Mouse (Mus musculus): Measurements from ENCODE around the gene Hoxb5. TPM values are rescaled to one million over a fixed set of nuclear protein-coding genes. Genes with fewer than 3 reads are reported as not detected.

Hoxb5 gene
- polyA plus RNA-seq, 1 experiment from 2014 or later, result 0.67 TPM

DNA sequence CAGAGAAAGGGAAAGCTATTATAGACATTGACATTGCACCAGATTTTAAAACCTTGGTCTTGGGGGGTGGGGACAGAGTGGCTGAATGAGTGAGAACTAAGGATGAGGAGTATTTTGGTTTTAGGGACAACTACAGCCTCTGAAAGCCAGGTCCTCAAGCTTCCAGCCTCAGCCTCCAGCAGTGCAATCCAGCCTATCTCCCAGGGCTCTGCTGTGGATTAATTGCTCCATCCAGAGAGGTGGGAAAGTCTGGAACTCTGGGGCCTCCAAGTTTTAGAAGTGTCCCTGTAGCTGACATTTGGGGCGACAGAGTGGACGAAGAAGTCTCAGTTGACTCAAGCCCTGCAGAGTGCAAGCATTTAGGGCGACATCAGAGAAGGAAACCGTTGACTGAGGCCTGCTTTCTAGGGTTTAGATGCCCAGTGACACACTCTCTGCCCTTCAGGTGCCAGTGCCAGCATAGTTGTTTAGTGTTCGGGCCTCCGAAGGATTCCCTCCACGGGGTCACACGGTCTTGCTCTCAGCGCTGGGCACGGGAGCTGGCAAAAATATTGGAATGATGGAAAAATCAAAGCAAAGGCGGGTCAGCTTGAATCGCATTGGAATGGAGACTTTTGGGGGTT, 10.8 kb downstream of the Hoxb5 start:
- Histone ChIP-seq H3K4me3 (ENCODE audit: low read depth, low read length) (no peak overlapping the region), H3K4me1 (ENCODE audit: control insufficient read depth, insufficient read depth, low read length) (no peaks in the 10 kb centered on the region; the same call in none of the 2 replicates), H3K9ac (replicated peaks; ENCODE audit: low read length) (no peak overlapping the region), H3K9me3 (replicated peaks; ENCODE audit: control insufficient read depth, low read length) (no peaks in the 10 kb centered on the region), H3K27me3 (ENCODE audit: control insufficient read depth, insufficient read depth, low read length) (peaks cover 97% of the 10 kb centered on the region), H3K36me3 (replicated peaks; ENCODE audit: control insufficient read depth, insufficient read depth, low read depth, low read length) (no peaks in the 10 kb centered on the region), H3K27ac (replicated peaks; ENCODE audit: low read depth, low read length) (no peak overlapping the region), H3K4me2 (ENCODE audit: low read depth, low read length) (no peak overlapping the region)
- no peak for DNase-seq (ENCODE audit: low spot score)
- no peak for ATAC-seq (replicated peaks; ENCODE audit: insufficient number of reproducible peaks, low FRiP score, low TSS enrichment, low read depth)
- 3% methylated on average over 12 of the region's 12 CpGs for WGBS

DNA sequence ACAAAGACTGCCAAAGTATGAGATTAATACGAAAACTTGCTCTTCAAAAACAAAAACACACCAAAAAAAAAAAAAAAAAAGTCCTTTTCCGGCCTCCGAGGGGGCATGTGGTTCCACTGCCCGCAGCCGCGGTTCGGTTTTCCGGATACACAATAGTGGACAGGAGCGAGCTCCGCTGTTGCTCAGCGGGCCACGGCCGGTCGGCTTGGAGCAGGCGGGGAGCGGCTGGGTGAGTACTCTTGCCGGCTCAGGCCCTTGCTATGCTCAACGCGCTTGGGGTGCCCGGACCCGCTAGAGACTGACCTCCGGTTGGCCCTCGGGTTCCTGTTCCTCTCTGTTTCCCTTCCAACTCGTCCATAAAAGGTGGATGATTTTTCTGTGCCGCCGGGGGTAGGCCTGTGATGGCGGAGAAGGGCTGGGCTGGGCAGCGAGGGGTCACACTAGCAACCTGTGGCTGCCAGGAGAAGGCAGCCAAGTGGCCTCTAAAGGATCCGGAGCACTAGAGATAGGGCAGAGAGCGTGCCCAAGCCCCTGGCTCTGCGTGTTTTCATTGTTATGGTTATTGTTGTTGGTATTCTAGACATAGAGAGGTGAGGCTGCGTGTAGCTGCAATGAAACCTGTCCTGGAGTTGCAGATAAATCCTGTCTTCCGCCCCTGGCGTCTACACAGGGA, 11.7 kb downstream of the Hoxb5 start:
- Histone ChIP-seq H3K27ac (replicated peaks; ENCODE audit: low read depth, low read length) (no peak overlapping the region), H3K4me2 (ENCODE audit: low read depth, low read length) (no peak overlapping the region), H3K36me3 (replicated peaks; ENCODE audit: control insufficient read depth, insufficient read depth, low read depth, low read length) (no peaks in the 10 kb centered on the region), H3K27me3 (ENCODE audit: control insufficient read depth, insufficient read depth, low read length) (peaks cover 97% of the 10 kb centered on the region), H3K9me3 (replicated peaks; ENCODE audit: control insufficient read depth, low read length) (no peaks in the 10 kb centered on the region), H3K4me3 (ENCODE audit: low read depth, low read length) (no peak overlapping the region; the same call in none of the 2 replicates), H3K4me1 (ENCODE audit: control insufficient read depth, insufficient read depth, low read length) (no peaks in the 10 kb centered on the region; the same call in none of the 2 replicates), H3K9ac (replicated peaks; ENCODE audit: low read length) (no peak overlapping the region)
- WGBS, result under 1% methylated on average over 34 of the region's 34 CpGs
- DNase-seq (ENCODE audit: low spot score) (no peak), ATAC-seq (replicated peaks; ENCODE audit: insufficient number of reproducible peaks, low FRiP score, low TSS enrichment, low read depth) (no peak)

DNA sequence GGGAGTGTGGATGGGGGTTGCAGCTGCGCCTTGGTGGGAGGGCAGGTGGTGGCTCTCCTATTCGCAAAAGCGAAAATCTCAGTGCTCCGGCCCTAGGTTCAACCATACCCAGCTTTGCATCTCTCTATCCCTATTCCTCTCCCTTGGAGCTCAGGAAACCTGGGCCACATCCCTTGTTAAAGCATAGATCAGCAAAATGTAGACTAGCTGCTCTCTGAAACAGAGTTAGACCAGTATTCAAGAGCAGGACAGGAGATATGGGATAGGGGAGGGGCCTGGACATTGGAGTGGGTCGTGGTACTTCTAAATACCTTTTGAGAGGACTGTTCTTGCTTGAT, 12.2 kb downstream of the Hoxb5 start:
- ATAC-seq (replicated peaks; ENCODE audit: insufficient number of reproducible peaks, low FRiP score, low TSS enrichment, low read depth), result no peak
- no peak overlapping the region for H3K4me2 ChIP-seq (ENCODE audit: low read depth, low read length)

DNA sequence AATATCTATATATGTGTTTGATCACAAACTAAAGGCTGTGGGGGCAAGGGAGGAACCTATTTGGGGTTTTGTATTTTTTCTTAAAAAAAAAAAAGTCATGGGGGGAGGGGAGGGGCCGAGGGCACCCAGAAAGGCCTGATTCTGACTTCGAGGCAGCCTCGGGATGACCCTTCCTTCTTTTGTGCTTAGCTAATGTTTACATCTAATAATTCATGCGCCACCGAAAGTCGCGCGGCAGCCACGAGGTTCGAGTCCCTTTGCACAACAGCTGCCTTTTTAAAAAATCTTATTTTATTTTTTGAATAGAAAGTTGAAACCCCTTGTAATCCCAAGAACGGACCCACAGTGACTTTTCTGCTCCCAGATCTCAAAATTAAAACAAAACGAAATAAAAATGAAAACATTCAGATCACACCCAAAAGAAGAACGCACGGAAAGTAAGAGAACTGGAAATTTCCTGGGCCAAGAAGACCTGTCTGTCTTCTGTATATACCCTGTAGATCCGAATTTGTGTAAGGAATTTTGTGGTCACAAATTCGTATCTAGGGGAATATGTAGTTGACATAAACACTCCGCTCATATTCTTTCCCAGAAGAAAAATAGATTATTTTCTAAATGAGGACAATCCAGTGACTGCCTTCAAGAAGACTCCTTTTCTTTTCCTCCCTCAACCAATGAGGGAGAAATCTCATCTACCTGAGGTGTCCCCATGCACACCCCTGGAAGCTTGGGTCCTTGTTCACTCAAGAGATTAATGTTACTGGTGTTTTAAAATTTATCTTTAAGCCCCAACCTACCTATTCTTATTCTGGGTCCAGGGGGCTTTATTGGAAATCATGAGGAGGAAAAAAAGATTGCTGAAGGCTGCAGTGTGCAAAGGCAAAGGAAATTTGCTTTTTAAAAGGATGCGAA, 13.8 kb downstream of the Hoxb5 start:
- H3K9ac ChIP-seq (replicated peaks; ENCODE audit: low read length), result no peak overlapping the region
- no peaks in the 10 kb centered on the region; the same call in none of the 2 replicates for H3K4me1 ChIP-seq (ENCODE audit: control insufficient read depth, insufficient read depth, low read length)
- no peaks in the 10 kb centered on the region for H3K9me3 ChIP-seq (replicated peaks; ENCODE audit: control insufficient read depth, low read length)
- H3K4me2 ChIP-seq (ENCODE audit: low read depth, low read length), result no peak overlapping the region
- no peaks in the 10 kb centered on the region for H3K36me3 ChIP-seq (replicated peaks; ENCODE audit: control insufficient read depth, insufficient read depth, low read depth, low read length)
- H3K27me3 ChIP-seq (ENCODE audit: control insufficient read depth, insufficient read depth, low read length), result peaks cover 94% of the 10 kb centered on the region
- no peak overlapping the region for H3K4me3 ChIP-seq (ENCODE audit: low read depth, low read length)
- H3K27ac ChIP-seq (replicated peaks; ENCODE audit: low read depth, low read length), result no peak overlapping the region
- ATAC-seq (replicated peaks; ENCODE audit: insufficient number of reproducible peaks, low FRiP score, low TSS enrichment, low read depth), result no peak
- 7% methylated on average over 18 of the region's 18 CpGs for WGBS
- DNase-seq (ENCODE audit: low spot score), result no peak

More for the DNA sequence above, 12.2 kb downstream of the Hoxb5 start:
- H3K27me3 ChIP-seq (ENCODE audit: control insufficient read depth, insufficient read depth, low read length), result peaks cover 97% of the 10 kb centered on the region
- DNase-seq (ENCODE audit: low spot score), result no peak
- no peak overlapping the region; the same call in 1 of the 2 replicates for H3K4me3 ChIP-seq (ENCODE audit: low read depth, low read length)
- H3K36me3 ChIP-seq (replicated peaks; ENCODE audit: control insufficient read depth, insufficient read depth, low read depth, low read length), result no peaks in the 10 kb centered on the region
- H3K4me1 ChIP-seq (ENCODE audit: control insufficient read depth, insufficient read depth, low read length), result no peaks in the 10 kb centered on the region; the same call in none of the 2 replicates
- WGBS, result 2% methylated on average over 5 of the region's 5 CpGs
- H3K9me3 ChIP-seq (replicated peaks; ENCODE audit: control insufficient read depth, low read length), result no peaks in the 10 kb centered on the region
- H3K9ac ChIP-seq (replicated peaks; ENCODE audit: low read length), result no peak overlapping the region
- no peak overlapping the region for H3K27ac ChIP-seq (replicated peaks; ENCODE audit: low read depth, low read length)

DNA sequence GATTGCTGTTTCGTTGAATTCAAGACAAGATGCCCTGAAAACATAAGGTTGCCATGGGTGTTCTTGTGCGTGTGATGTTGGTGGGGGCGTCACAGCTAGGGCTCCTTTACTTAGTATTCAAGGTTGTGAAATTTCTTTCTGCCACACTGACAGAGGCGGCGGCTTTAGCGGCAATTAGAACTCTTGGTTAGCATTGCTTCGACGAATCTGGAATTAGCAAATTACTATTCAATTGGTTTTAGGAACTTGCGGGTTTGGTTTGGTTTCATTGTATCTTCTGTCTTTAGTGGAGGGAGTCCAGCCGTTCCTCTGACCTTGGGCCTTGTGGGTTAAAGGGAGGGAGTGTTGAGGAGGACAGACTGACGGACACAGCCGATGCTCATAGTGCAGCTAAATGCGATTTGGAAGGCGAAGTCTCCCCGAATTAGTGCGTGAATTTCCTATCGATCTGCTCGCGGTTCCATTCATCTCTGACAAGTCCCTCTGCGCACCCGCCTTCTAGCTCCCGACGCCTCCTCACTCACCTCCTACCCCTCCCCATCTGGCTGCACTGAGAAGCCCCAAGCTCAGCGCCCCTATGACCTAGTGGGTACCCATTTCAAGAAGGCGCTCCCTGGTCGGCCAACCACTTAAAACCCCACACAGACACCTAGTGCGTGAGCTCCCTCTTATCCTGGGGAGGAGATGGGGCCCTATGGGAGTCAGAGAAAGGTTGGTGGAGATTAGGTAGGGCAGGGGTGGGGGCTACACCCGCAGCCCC, 14.7 kb downstream of the Hoxb5 start, which contains the start of gene Hoxb4:
TSS of gene Hoxb4 (plus strand) at position 660 of the 760 bp plus-strand sequence.
- no peak for ATAC-seq (replicated peaks; ENCODE audit: insufficient number of reproducible peaks, low FRiP score, low TSS enrichment, low read depth)
- H3K27me3 ChIP-seq (ENCODE audit: control insufficient read depth, insufficient read depth, low read length), result peaks cover 94% of the 10 kb centered on the region
- 2% methylated on average over 28 of the region's 28 CpGs for WGBS
- H3K4me1 ChIP-seq (ENCODE audit: control insufficient read depth, insufficient read depth, low read length), result no peaks in the 10 kb centered on the region; the same call in none of the 2 replicates
- DNase-seq (ENCODE audit: low spot score), result no peak
- H3K36me3 ChIP-seq (replicated peaks; ENCODE audit: control insufficient read depth, insufficient read depth, low read depth, low read length), result no peaks in the 10 kb centered on the region
- H3K4me3 ChIP-seq (ENCODE audit: low read depth, low read length), result peak within 1 kb of the TSS; percentile 31
- H3K27ac ChIP-seq (replicated peaks; ENCODE audit: low read depth, low read length), result no peak within 1 kb of the TSS
- H3K4me2 ChIP-seq (ENCODE audit: low read depth, low read length), result peak within 1 kb of the TSS; percentile 36
- H3K9ac ChIP-seq (replicated peaks; ENCODE audit: low read length), result peak within 1 kb of the TSS; percentile 44; the same call in 1 of the 2 replicates
- no peaks in the 10 kb centered on the region for H3K9me3 ChIP-seq (replicated peaks; ENCODE audit: control insufficient read depth, low read length)

DNA sequence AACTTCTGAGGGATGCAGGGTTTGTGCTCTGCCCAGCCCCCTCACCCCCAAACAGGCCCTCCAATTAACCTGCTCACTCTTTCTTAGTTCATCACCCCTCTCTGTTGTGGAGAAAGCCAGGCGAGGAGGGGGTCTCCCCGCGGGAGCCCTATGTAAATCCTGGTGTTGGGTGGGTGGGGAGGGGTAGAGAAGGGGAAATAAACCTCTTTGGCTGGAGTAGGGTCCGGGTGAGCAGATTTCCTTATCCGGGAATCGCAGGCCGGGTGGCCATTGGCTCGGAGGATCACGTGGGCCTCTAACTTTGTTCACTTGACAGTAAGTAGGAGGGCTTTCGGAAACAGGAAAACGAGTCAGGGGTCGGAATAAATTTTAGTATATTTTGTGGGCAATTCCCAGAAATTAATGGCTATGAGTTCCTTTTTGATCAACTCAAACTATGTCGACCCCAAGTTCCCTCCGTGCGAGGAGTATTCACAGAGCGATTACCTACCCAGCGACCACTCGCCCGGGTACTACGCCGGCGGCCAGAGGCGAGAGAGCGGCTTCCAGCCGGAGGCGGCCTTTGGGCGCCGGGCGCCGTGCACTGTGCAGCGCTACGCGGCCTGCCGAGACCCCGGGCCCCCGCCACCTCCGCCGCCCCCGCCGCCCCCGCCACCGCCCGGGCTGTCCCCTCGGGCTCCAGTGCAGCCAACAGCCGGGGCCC, 15.4 kb downstream of the Hoxb5 start:
- DNase-seq (ENCODE audit: low spot score) (peak; percentile 76), ATAC-seq (replicated peaks; ENCODE audit: insufficient number of reproducible peaks, low FRiP score, low TSS enrichment, low read depth) (0 out of 2 replicates have a peak, but pooled peaks have one; percentile 34)
- no peaks in the 10 kb centered on the region for H3K36me3 ChIP-seq (replicated peaks; ENCODE audit: control insufficient read depth, insufficient read depth, low read depth, low read length)
- H3K4me1 ChIP-seq (ENCODE audit: control insufficient read depth, insufficient read depth, low read length), result no peaks in the 10 kb centered on the region; the same call in none of the 2 replicates
- peak overlapping the region; percentile 36 for H3K4me2 ChIP-seq (ENCODE audit: low read depth, low read length)
- no peaks in the 10 kb centered on the region for H3K9me3 ChIP-seq (replicated peaks; ENCODE audit: control insufficient read depth, low read length)
- peak overlapping the region; percentile 44; the same call in 1 of the 2 replicates for H3K9ac ChIP-seq (replicated peaks; ENCODE audit: low read length)
- peak overlapping the region; percentile 31 for H3K4me3 ChIP-seq (ENCODE audit: low read depth, low read length)
- under 1% methylated on average over 35 of the region's 45 CpGs for WGBS
- H3K27ac ChIP-seq (replicated peaks; ENCODE audit: low read depth, low read length), result no peak overlapping the region
- peaks cover 91% of the 10 kb centered on the region for H3K27me3 ChIP-seq (ENCODE audit: control insufficient read depth, insufficient read depth, low read length)

Data from embryonic facial prominence, embryonic 11.5 days (tissue).